Mouse (Mus musculus) hindbrain, embryonic 13.5 days (tissue): ENCODE results near the gene Zfp606. TPM values are rescaled to one million over a fixed set of nuclear protein-coding genes. Genes with fewer than 3 reads are reported as not detected.
A peak's percentile ranks its signal among the peaks of the same experiment; 100 is the strongest.

ENCODE experiments used
- ATAC-seq: fragments of 200-750 bp; cut with Nextera tagmentation; 2 replicates; pipeline ENCODE4 v1.8.0; 2017; ENCODE audit warnings: moderate TSS enrichment; ENCODE audit not compliant: low FRiP score
- H3K27ac ChIP-seq: fragments of 300-500 bp; sonication (generic); 2 replicates; pipeline ENCODE4 v1.5.1; 2015; ENCODE audit warnings: inconsistent platforms, mild to moderate bottlenecking, moderate library complexity
- H3K27me3 ChIP-seq: fragments of 300-500 bp; sonication (generic); 2 replicates; pipeline ENCODE4 v1.6.1; 2015; ENCODE audit warnings: mild to moderate bottlenecking, inconsistent platforms
- H3K36me3 ChIP-seq: fragments of 300-500 bp; sonication (generic); 2 replicates; pipeline ENCODE4 v1.6.1; 2015; ENCODE audit warnings: mild to moderate bottlenecking, inconsistent platforms
- H3K4me1 ChIP-seq: fragments of 300-500 bp; sonication (generic); replicated peaks from 2 replicates; pipeline ENCODE4 v1.6.1; 2015; ENCODE audit warnings: inconsistent platforms
- H3K4me2 ChIP-seq: fragments of 300-500 bp; sonication (generic); 2 replicates; pipeline ENCODE4 v1.6.1; 2015; ENCODE audit warnings: inconsistent platforms, mild to moderate bottlenecking, moderate library complexity
- H3K4me3 ChIP-seq: fragments of 300-500 bp; sonication (generic); 2 replicates; pipeline ENCODE4 v1.5.1; 2015; ENCODE audit warnings: mild to moderate bottlenecking, inconsistent platforms
- H3K9ac ChIP-seq: fragments of 300-500 bp; sonication (generic); 2 replicates; pipeline ENCODE4 v1.6.1; 2015; ENCODE audit warnings: mild to moderate bottlenecking, inconsistent platforms
- H3K9me3 ChIP-seq: fragments of 300-500 bp; sonication (generic); 2 replicates; pipeline ENCODE4 v1.6.1; 2016; ENCODE audit warnings: inconsistent platforms
- WGBS: fragments of 180-500 bp; shearing (Covaris S2); methylation state at CpG from one replicate; pipeline ENCODE4 v1.1.7; 2015; 5-methylcytosine and 5-hydroxymethylcytosine counted together
- polyA plus RNA-seq: library from polyadenylated mRNA; unstranded; fragments of >200 nt; fragmentation: Nextera tagmentation; extraction: Ambion mirVana; gene quantifications from 2 replicates; pipeline ENCODE4 v1.2.1, GENCODE M21; 2015

Zfp606 gene
- polyA plus RNA-seq, result 49.7 and 50.6 TPM in 2 replicates

- Histone ChIP-seq H3K9me3 (peaks cover 20% of the 10 kb centered on the region), H3K4me2 (peak within 1 kb of the TSS; percentile 63), H3K36me3 (peaks cover 33% of the 10 kb centered on the region), H3K4me1 (peaks cover 7% of the 10 kb centered on the region), H3K9ac (peak within 1 kb of the TSS; percentile 94), H3K27ac (peak within 1 kb of the TSS; percentile 88), H3K27me3 (no peaks in the 10 kb centered on the region), H3K4me3 (peak within 1 kb of the TSS; percentile 78)
- WGBS, result under 1% methylated on average over 53 of the region's 53 CpGs
- ATAC-seq, result peak; percentile 97
Observed at GRCm38 (mm10) chr7:12478158-12479008, at the start of gene Zfp606. TSS of gene Zfp606 (plus strand) at chr7:12478293.

- Histone ChIP-seq H3K36me3 (peaks cover 39% of the 10 kb centered on the region), H3K27me3 (no peaks in the 10 kb centered on the region), H3K27ac (peak overlapping the region; percentile 88), H3K4me1 (peaks cover 7% of the 10 kb centered on the region), H3K4me3 (peak overlapping the region; percentile 78), H3K4me2 (peak overlapping the region; percentile 63), H3K9me3 (peaks cover 26% of the 10 kb centered on the region), H3K9ac (peak overlapping the region; percentile 94)
- no peak; the same call in 1 of the 2 replicates for ATAC-seq
- 0% methylated on average over 8 of the region's 8 CpGs for WGBS
Observed at GRCm38 (mm10) chr7:12479009-12479346, 885 bp downstream of the Zfp606 start.

GRCm38 (mm10) chr7:12479525-12479924 is 1.4 kb downstream of the Zfp606 start:
- H3K4me3 ChIP-seq, result peak overlapping the region; percentile 78
- 79% methylated on average over 4 of the region's 4 CpGs for WGBS
- ATAC-seq, result no peak
- peak overlapping the region; percentile 63 for H3K4me2 ChIP-seq
- H3K4me1 ChIP-seq, result peaks cover 7% of the 10 kb centered on the region
- H3K27me3 ChIP-seq, result no peaks in the 10 kb centered on the region
- H3K9me3 ChIP-seq, result peaks cover 31% of the 10 kb centered on the region
- H3K36me3 ChIP-seq, result peaks cover 45% of the 10 kb centered on the region
- peak overlapping the region; percentile 94 for H3K9ac ChIP-seq
- no peak overlapping the region for H3K27ac ChIP-seq

- H3K27me3 ChIP-seq, result no peaks in the 10 kb centered on the region
- H3K4me1 ChIP-seq, result peaks cover 7% of the 10 kb centered on the region
- no peak overlapping the region for H3K4me2 ChIP-seq
- H3K36me3 ChIP-seq, result peaks cover 87% of the 10 kb centered on the region
- no peak for ATAC-seq
- no peak overlapping the region for H3K4me3 ChIP-seq
- no peak overlapping the region for H3K27ac ChIP-seq
- H3K9ac ChIP-seq, result no peak overlapping the region
- peaks cover 64% of the 10 kb centered on the region for H3K9me3 ChIP-seq
- WGBS, result 97% methylated on average over 6 of the region's 6 CpGs
Observed at GRCm38 (mm10) chr7:12483771-12484170, 5.7 kb downstream of the Zfp606 start.

GRCm38 (mm10) chr7:12485956-12486355 is 7.9 kb downstream of the Zfp606 start:
- H3K9me3 ChIP-seq, result peaks cover 76% of the 10 kb centered on the region
- no peak for ATAC-seq
- 100% methylated on average over 1 of the region's 1 CpGs for WGBS

GRCm38 (mm10) chr7:12486691-12487090 is 8.6 kb downstream of the Zfp606 start:
- Histone ChIP-seq H3K9ac (no peak overlapping the region), H3K27me3 (no peaks in the 10 kb centered on the region), H3K9me3 (peaks cover 80% of the 10 kb centered on the region), H3K4me2 (no peak overlapping the region), H3K36me3 (peaks cover 99% of the 10 kb centered on the region), H3K27ac (no peak overlapping the region), H3K4me3 (no peak overlapping the region), H3K4me1 (no peaks in the 10 kb centered on the region)
- ATAC-seq, result no peak

More at GRCm38 (mm10) chr7:12485956-12486355, 7.9 kb downstream of the Zfp606 start:
- Histone ChIP-seq H3K9ac (no peak overlapping the region), H3K27ac (no peak overlapping the region), H3K36me3 (peaks cover 99% of the 10 kb centered on the region), H3K4me1 (no peaks in the 10 kb centered on the region), H3K4me2 (no peak overlapping the region), H3K27me3 (no peaks in the 10 kb centered on the region), H3K4me3 (no peak overlapping the region)

GRCm38 (mm10) chr7:12510913-12511312 is 32.8 kb downstream of the Zfp606 start:
- ATAC-seq, result no peak
- H3K4me3 ChIP-seq, result no peak overlapping the region
- no peak overlapping the region for H3K4me2 ChIP-seq
- 56% methylated on average over 1 of the region's 1 CpGs for WGBS
- peaks cover 14% of the 10 kb centered on the region for H3K9me3 ChIP-seq
- no peaks in the 10 kb centered on the region for H3K36me3 ChIP-seq
- no peaks in the 10 kb centered on the region for H3K4me1 ChIP-seq
- no peaks in the 10 kb centered on the region for H3K27me3 ChIP-seq
- no peak overlapping the region for H3K27ac ChIP-seq
- no peak overlapping the region for H3K9ac ChIP-seq

GRCm38 (mm10) chr7:12512217-12512616 is 34.1 kb downstream of the Zfp606 start, which contains the start of gene 2900092C05Rik:
TSS of gene 2900092C05Rik (plus strand) at chr7:12512517.
- no peak for ATAC-seq
- Histone ChIP-seq H3K9me3 (peaks cover 10% of the 10 kb centered on the region), H3K36me3 (no peaks in the 10 kb centered on the region), H3K27ac (no peak within 1 kb of the TSS), H3K9ac (no peak within 1 kb of the TSS), H3K4me1 (no peaks in the 10 kb centered on the region), H3K27me3 (no peaks in the 10 kb centered on the region), H3K4me3 (no peak within 1 kb of the TSS), H3K4me2 (no peak within 1 kb of the TSS)
- 65% methylated on average over 2 of the region's 2 CpGs for WGBS

Other genes with a start within 250 kb of the Zfp606 start
- gene Vmn1r81, start 210.0 kb upstream of the Zfp606 start, polyA plus RNA-seq, result not detected in 2 replicates
- gene Vmn1r82, start 177.9 kb upstream of the Zfp606 start, polyA plus RNA-seq, result not detected in 2 replicates
- not detected in 2 replicates for gene Vmn1r83, start 148.8 kb upstream of the Zfp606 start, polyA plus RNA-seq
- gene Vmn1r84, start 109.0 kb upstream of the Zfp606 start, polyA plus RNA-seq, result not detected in 2 replicates
- 10.0 and 10.1 TPM in 2 replicates for gene Zfp551, start 55.5 kb upstream of the Zfp606 start, polyA plus RNA-seq
- gene 2900092C05Rik, start 34.2 kb downstream of the Zfp606 start, polyA plus RNA-seq, result not detected in 2 replicates
- gene Vmn2r53, start 130.5 kb downstream of the Zfp606 start, polyA plus RNA-seq, result 0.01 TPM in 1 of 2 replicates, not detected in the other
- gene Vmn2r54, start 162.0 kb downstream of the Zfp606 start, polyA plus RNA-seq, result not detected in 2 replicates
- not detected in 2 replicates for gene Vmn2r55, start 206.7 kb downstream of the Zfp606 start, polyA plus RNA-seq